Mouse (Mus musculus): ENCODE measurements around the gene Sesn2. TPM values are rescaled to one million over a fixed set of nuclear protein-coding genes. Genes with fewer than 3 reads are reported as not detected.
A peak's percentile ranks its signal among the peaks of the same experiment; 100 is the strongest.

The Sesn2 gene
- polyA plus RNA-seq, 1 experiment from 2014 or later: 16.0 TPM

- ATAC-seq (no peak), DNase-seq (ENCODE audit: low spot score) (no peak)
- peaks cover 19% of the 10 kb centered on the region for H3K36me3 ChIP-seq (ENCODE audit: insufficient read depth, low read length)
- 96% methylated on average over 6 of the region's 6 CpGs for WGBS
- no peaks in the 10 kb centered on the region for H3K27me3 ChIP-seq (replicated peaks; ENCODE audit: insufficient read depth, low read length)
- no peaks in the 10 kb centered on the region for H3K4me1 ChIP-seq (ENCODE audit: insufficient read depth, low read depth, low read length)
- H3K4me2 ChIP-seq (replicated peaks; ENCODE audit: low read depth, low read length): no peak overlapping the region
- H3K27ac ChIP-seq (ENCODE audit: low read length): no peak overlapping the region
- TF ChIP-seq EP300 (IDR thresholded peaks at IDR 0.05): no peak
- TF ChIP-seq CTCF (IDR thresholded peaks at IDR 0.05): no peak
- H3K4me3 ChIP-seq (ENCODE audit: low read depth, low read length): no peak overlapping the region
- H3K9me3 ChIP-seq (ENCODE audit: low read length): no peaks in the 10 kb centered on the region
- H3K9ac ChIP-seq (replicated peaks; ENCODE audit: low read depth): no peak overlapping the region
Measured at GRCm38 (mm10) chr4:132501639-132502038, 8.7 kb downstream of the Sesn2 start.

GRCm38 (mm10) chr4:132494271-132494918 lies 15.9 kb downstream of the Sesn2 start:
- WGBS: 84% methylated on average over 20 of the region's 20 CpGs
- Histone ChIP-seq H3K4me3 (ENCODE audit: low read depth, low read length) (no peak overlapping the region), H3K36me3 (ENCODE audit: insufficient read depth, low read length) (peaks cover 38% of the 10 kb centered on the region), H3K9me3 (ENCODE audit: low read length) (no peaks in the 10 kb centered on the region), H3K4me1 (ENCODE audit: insufficient read depth, low read depth, low read length) (no peaks in the 10 kb centered on the region), H3K27ac (ENCODE audit: low read length) (no peak overlapping the region), H3K4me2 (replicated peaks; ENCODE audit: low read depth, low read length) (no peak overlapping the region), H3K27me3 (replicated peaks; ENCODE audit: insufficient read depth, low read length) (no peaks in the 10 kb centered on the region), H3K9ac (replicated peaks; ENCODE audit: low read depth) (no peak overlapping the region)
- DNase-seq (ENCODE audit: low spot score) (peak; percentile 38), ATAC-seq (peak; percentile 33)
- TF ChIP-seq CTCF (IDR thresholded peaks at IDR 0.05) (no peak), EP300 (IDR thresholded peaks at IDR 0.05) (no peak)

GRCm38 (mm10) chr4:132492178-132493060 lies 17.9 kb downstream of the Sesn2 start:
- Histone ChIP-seq H3K4me3 (ENCODE audit: low read depth, low read length) (no peak overlapping the region), H3K36me3 (ENCODE audit: insufficient read depth, low read length) (peaks cover 26% of the 10 kb centered on the region), H3K4me2 (replicated peaks; ENCODE audit: low read depth, low read length) (no peak overlapping the region), H3K4me1 (ENCODE audit: insufficient read depth, low read depth, low read length) (no peaks in the 10 kb centered on the region), H3K27ac (ENCODE audit: low read length) (no peak overlapping the region), H3K27me3 (replicated peaks; ENCODE audit: insufficient read depth, low read length) (no peaks in the 10 kb centered on the region), H3K9me3 (ENCODE audit: low read length) (no peaks in the 10 kb centered on the region), H3K9ac (replicated peaks; ENCODE audit: low read depth) (no peak overlapping the region)
- DNase-seq (ENCODE audit: low spot score) (no peak), ATAC-seq (peak; percentile 13; the same call in 1 of the 2 replicates)
- 52% methylated on average over 10 of the region's 10 CpGs for WGBS
- no peak for TF ChIP-seq CTCF (IDR thresholded peaks at IDR 0.05)
- TF ChIP-seq EP300 (IDR thresholded peaks at IDR 0.05): no peak

GRCm38 (mm10) chr4:132491748-132492147 lies 18.6 kb downstream of the Sesn2 start:
- 61% methylated on average over 6 of the region's 6 CpGs for WGBS
- no peak overlapping the region for H3K4me3 ChIP-seq (ENCODE audit: low read depth, low read length)
- TF ChIP-seq EP300 (IDR thresholded peaks at IDR 0.05) (no peak), CTCF (IDR thresholded peaks at IDR 0.05) (no peak)

GRCm38 (mm10) chr4:132491057-132491456 lies 19.2 kb downstream of the Sesn2 start:
- H3K4me3 ChIP-seq (ENCODE audit: low read depth, low read length): no peak overlapping the region
- TF ChIP-seq CTCF (IDR thresholded peaks at IDR 0.05): no peak
- no peak for TF ChIP-seq EP300 (IDR thresholded peaks at IDR 0.05)
- no peaks in the 10 kb centered on the region for H3K4me1 ChIP-seq (ENCODE audit: insufficient read depth, low read depth, low read length)
- H3K27me3 ChIP-seq (replicated peaks; ENCODE audit: insufficient read depth, low read length): no peaks in the 10 kb centered on the region
- H3K9me3 ChIP-seq (ENCODE audit: low read length): no peaks in the 10 kb centered on the region
- 87% methylated on average over 8 of the region's 8 CpGs for WGBS
- no peak overlapping the region for H3K9ac ChIP-seq (replicated peaks; ENCODE audit: low read depth)
- H3K4me2 ChIP-seq (replicated peaks; ENCODE audit: low read depth, low read length): no peak overlapping the region
- DNase-seq (ENCODE audit: low spot score): no peak
- ATAC-seq: no peak
- peaks cover 14% of the 10 kb centered on the region; the same call in 1 of the 2 replicates for H3K36me3 ChIP-seq (ENCODE audit: insufficient read depth, low read length)
- no peak overlapping the region for H3K27ac ChIP-seq (ENCODE audit: low read length)

More at GRCm38 (mm10) chr4:132491748-132492147, 18.6 kb downstream of the Sesn2 start:
- Histone ChIP-seq H3K9me3 (ENCODE audit: low read length) (no peaks in the 10 kb centered on the region), H3K4me2 (replicated peaks; ENCODE audit: low read depth, low read length) (no peak overlapping the region), H3K36me3 (ENCODE audit: insufficient read depth, low read length) (peaks cover 19% of the 10 kb centered on the region), H3K27me3 (replicated peaks; ENCODE audit: insufficient read depth, low read length) (no peaks in the 10 kb centered on the region), H3K9ac (replicated peaks; ENCODE audit: low read depth) (no peak overlapping the region), H3K4me1 (ENCODE audit: insufficient read depth, low read depth, low read length) (no peaks in the 10 kb centered on the region), H3K27ac (ENCODE audit: low read length) (no peak overlapping the region)
- peak; percentile 54 for DNase-seq (ENCODE audit: low spot score)
- peak; percentile 42 for ATAC-seq

GRCm38 (mm10) chr4:132490273-132491010 lies 19.9 kb downstream of the Sesn2 start:
- Histone ChIP-seq H3K4me3 (ENCODE audit: low read depth, low read length) (no peak overlapping the region), H3K27ac (ENCODE audit: low read length) (no peak overlapping the region)
- 88% methylated on average over 15 of the region's 15 CpGs for WGBS

More at GRCm38 (mm10) chr4:132490273-132491010, 19.9 kb downstream of the Sesn2 start:
- no peak overlapping the region for H3K9ac ChIP-seq (replicated peaks; ENCODE audit: low read depth)
- no peaks in the 10 kb centered on the region for H3K4me1 ChIP-seq (ENCODE audit: insufficient read depth, low read depth, low read length)
- H3K36me3 ChIP-seq (ENCODE audit: insufficient read depth, low read length): peaks cover 8% of the 10 kb centered on the region; the same call in 1 of the 2 replicates
- H3K4me2 ChIP-seq (replicated peaks; ENCODE audit: low read depth, low read length): no peak overlapping the region
- H3K27me3 ChIP-seq (replicated peaks; ENCODE audit: insufficient read depth, low read length): no peaks in the 10 kb centered on the region
- no peak for ATAC-seq
- TF ChIP-seq CTCF (IDR thresholded peaks at IDR 0.05): no peak
- no peak for TF ChIP-seq EP300 (IDR thresholded peaks at IDR 0.05)
- DNase-seq (ENCODE audit: low spot score): no peak
- H3K9me3 ChIP-seq (ENCODE audit: low read length): no peaks in the 10 kb centered on the region
